Mouse (Mus musculus) adrenal gland, adult 18-20 months (tissue): Measurements from ENCODE around the gene Rsph10b. TPM values are rescaled to one million over a fixed set of nuclear protein-coding genes. Genes with fewer than 3 reads are reported as not detected.
A peak's percentile ranks its signal among the peaks of the same experiment; 100 is the strongest.

Source experiments
- DNase-seq, 2 experiments: peaks; one replicate each; pipeline ENCODE4 v3.0.0; 2021 to 2022; ENCODE audit warnings: low spot score in 2 of 2
- total RNA-seq, 2 experiments: library from RNA; stranded (reverse); gene quantifications; 1 replicate in 1 of 2; 2 replicates in 1 of 2; pipeline ENCODE4 v1.2.3; 2021

Gene Rsph10b
- total RNA-seq, 2 experiments from 2014 or later = 0.74 to 6.5 TPM

DNA sequence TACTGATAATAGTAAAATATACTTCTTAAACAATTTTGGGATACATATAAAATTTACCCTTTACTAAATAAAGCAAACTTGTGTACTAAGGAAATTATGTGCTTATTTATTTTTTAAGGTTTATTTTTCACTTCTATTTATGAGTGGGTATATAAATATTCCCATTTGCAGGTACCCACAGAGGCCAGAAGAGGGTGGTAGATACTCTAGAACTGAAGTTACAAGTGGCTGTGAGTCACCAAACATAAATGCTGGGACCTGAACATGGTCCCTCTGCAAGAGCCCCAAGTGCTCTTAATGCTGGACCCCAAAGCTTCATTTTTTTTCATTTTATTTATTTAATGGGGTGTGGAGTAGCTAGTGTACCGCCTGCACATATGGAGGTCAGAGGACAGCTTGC lies 1.0 kb downstream of the Rsph10b start:
- no peak for DNase-seq

DNA sequence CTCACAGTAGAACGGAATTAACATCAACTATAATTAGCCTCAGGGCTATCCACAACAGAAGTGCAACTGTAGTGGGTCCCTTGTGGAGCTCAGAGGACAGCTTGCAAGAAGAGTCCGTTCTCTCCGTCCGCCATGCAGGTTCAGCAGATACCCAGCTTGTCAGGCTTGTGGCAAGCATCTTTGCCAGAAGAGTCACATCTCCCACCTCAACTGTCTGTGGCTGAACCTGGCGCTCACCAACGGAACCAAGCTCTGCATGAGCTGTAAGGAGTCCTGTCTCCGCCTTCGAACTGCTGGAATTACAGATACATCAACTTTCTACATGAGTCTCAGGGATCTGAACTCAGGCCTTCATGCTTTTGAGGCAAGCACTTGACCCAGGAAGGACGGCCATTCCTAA lies 3.3 kb downstream of the Rsph10b start:
- DNase-seq = no peak

DNA sequence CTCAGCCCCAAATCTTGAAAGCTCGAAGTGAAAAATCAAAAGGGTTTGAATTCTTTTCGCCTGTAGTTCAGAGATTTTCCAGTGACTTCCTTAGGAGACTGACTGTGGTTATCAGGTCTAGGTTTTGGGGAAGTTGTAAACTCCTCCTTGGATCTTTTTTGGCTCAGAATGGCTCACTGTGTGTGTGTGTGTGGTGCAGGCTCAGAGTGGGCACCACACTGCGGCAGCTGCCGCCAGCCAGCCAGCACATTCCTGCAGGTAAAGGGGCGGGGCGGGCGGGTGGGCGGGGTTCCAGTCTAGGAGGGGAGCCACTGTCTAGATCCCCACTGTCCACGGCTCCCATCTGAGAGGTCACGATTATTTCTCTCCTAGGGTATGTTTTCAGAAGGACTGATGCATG lies 8.8 kb downstream of the Rsph10b start:
- no peak for DNase-seq

DNA sequence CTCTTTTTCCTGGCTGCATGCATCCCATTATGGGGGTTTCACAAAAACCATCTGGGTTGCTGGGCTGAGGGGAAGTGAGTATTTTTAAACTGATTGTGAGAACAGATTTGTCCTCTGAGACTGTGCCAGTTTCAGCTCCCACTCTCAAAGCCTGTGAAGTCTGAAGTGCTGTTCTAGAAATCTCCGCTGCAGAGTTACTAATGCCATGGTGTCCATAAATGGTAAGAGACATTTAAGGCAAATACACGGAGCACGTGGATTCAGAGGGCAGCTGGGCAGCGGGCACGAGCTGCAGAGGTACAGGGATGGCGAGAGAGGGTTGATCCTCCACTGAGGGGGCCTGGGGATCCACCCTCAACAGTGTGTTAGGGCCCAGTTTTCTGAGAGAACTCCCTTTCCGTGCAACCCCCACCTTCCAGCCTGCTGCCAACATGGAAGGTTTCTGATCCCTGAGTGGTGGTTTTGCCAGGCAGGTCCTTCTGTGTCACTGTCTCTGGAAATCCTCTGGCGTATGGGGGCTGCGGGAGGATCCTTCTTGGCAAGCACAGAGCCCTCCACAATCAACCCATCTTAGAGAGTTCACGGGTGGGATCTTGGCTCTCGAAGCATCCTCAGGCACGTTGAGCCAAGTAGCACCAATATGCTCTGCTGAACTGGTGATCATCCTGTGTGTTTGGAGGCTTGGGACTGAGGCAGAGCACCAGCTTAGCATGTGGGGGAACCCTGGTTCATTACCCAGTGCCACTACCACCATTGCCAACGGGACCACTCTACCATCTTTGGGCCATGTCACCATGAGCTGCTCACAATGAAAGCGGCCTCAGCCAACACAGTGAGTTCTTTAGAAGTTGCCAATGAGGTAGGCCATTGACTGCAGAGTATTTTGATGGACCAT lies 10.6 kb downstream of the Rsph10b start:
- DNase-seq = no peak

DNA sequence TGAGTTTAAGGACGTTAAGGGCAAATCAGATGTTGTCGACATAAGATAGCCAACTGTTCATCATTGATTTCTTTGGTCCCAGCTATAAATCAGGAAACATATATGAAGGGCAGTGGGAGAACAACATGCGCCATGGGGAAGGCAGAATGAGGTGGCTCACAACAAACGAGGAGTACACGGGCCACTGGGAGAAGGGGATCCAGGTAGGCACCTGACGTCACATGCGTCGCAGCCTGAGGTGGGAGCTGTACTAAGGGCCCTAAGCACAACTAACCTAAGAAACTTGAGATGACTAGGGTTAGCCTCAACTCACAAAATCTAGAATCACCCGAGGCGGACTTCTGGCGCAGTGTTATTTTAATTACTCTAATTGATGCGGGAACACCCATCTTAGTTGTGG lies 15.5 kb downstream of the Rsph10b start:
- DNase-seq = no peak

DNA sequence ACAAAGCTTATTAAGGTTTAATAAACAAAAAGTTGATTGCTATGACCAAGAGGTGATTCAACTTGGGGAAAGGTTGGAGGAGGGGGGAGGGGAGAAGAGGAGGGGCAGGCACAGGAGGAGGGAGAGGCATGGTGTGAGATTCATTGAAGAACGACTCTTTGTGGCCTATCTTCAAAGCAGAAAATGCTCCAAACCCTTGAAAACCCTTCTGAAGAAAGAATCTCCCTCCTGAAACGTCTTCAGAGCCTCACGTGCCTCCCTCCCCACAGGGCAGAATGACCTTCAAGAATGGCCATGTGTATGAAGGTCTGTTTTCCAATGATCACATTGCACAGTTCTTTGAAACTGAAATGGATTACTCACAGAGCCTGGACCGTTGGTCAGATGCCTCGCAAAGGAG lies 17.2 kb downstream of the Rsph10b start:
- DNase-seq = peak in 1 of 2 experiments; percentile 19

DNA sequence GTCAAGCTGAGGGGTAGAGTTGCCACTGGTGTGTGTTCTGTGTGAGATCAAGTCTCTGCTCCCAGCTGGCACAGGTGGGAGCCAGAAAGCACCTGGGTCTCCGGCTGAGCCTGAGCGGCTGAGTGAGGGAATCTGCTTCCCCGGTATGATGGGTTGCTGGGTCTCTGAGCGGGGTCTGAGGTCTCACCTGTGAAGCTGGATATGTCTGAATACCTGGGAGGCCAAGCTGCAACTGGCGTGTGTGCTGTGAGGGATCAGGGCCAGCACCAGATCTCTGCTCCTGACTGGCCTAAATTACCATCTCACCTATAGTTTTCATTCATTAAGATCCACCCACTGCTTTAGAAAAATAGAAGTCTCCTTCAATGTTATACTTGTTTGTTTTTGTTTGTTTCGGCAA lies 24.3 kb downstream of the Rsph10b start:
- DNase-seq = no peak

DNA sequence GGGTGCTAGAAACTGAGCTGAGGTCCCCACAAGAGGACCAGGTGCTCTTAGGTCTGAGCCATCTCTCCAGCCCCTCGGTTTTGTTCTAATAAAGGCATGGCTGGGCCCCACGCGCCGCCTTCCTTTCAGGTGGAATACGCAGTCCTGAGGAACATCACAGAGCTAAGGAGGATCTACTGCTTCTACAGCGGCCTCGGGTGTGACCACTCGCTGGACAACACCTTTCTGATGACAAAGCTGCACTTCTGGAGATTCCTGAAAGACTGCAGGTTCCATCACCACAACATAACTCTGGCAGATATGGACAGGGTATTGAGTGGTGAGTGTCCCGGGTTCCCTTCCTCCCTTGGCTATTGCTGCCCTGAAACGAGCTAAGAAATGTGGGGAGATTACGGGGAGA lies 26.7 kb downstream of the Rsph10b start:
- DNase-seq = no peak

DNA sequence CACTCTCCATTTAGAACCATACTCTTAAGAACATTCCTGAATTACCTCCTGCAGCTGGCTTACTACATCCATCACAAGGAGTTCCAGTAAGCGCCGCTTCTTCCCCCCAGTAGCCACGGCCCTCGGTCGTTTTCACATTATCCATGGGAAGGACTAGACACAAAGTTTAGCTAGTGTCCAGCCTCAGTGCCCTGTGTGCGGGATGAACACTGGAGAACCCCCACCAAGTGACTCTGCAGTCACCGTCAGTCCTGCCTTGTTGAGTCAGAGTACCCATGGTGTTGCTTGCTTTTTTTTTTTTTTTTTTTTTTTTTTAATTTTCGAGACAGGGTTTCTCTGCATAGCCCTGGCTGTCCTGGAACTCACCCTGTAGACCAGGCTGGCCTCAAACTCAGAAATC lies 28.3 kb downstream of the Rsph10b start:
- DNase-seq = no peak

DNA sequence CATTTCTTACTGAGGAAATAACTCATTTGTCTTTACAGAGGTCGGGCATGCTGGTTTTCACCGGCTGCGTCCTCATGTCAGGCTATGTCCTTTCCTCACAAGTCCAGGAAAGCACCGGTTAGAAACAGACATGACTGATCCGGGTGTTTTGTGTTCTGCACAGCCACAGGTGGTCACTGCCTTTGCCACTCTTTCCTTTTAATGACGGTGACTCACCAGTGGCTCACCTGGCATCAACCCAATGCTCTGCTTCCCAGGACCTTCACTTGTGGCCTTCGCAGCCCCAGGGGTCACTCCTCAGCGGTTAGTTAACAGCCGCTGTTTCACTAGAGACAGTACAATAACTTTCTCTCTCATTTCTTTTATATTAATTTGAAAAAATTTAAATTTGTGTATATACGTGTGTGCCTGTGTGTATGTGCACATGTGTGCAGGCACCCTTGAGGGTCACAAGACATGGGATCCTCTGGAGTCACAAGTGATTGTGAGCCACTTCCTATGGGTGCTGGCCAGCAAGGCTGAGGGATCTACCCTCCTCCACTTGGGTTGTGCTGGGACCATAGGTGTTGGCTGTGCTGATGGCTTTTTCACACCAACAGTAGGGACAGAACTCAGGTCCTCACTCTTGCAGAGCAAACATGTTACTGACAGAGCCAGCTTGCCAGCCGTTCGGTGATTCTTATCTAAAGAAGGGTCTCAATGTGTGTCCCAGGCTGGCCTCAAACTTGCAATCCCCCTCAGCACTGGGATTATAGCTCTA lies 32.9 kb downstream of the Rsph10b start:
- DNase-seq = peak; percentile 47 to 67

DNA sequence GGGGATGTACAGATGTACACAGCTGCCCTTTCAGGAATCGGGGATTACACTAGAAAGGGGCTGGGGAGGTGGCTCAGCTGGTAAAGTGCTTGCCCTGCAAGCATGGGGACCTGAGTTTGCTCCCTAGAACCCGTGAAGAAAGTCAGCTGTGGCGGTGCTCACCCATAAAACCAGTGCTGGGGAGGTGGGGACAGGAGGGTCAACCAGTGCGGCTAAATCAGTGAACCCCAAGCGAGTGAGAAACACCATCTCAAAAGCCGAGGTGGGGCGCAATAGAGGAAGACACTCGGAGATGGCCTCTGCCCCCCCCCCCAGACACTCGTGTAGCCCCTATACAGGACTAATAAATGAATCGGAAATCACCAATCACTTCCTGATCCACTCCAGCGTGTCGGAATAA lies 33.8 kb downstream of the Rsph10b start:
- DNase-seq = no peak

DNA sequence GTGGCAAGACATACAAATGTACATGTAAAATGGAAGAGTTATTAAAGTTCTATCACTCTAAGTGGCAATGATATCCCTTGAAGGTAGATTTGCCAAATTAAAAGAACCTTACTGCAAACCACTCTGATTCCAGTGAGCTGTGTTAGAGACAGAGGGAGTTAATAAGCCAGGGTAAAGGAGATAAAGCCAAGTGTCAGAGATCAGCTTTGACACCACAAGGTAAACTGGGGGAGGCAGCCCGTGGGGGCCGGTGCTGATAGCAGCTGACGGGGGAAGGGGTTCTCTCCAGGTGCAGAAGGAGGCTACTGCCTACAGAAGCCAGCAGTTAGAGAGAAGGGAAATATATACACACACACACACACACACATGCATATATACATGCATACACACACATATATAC lies 39.8 kb downstream of the Rsph10b start:
- DNase-seq = no peak

DNA sequence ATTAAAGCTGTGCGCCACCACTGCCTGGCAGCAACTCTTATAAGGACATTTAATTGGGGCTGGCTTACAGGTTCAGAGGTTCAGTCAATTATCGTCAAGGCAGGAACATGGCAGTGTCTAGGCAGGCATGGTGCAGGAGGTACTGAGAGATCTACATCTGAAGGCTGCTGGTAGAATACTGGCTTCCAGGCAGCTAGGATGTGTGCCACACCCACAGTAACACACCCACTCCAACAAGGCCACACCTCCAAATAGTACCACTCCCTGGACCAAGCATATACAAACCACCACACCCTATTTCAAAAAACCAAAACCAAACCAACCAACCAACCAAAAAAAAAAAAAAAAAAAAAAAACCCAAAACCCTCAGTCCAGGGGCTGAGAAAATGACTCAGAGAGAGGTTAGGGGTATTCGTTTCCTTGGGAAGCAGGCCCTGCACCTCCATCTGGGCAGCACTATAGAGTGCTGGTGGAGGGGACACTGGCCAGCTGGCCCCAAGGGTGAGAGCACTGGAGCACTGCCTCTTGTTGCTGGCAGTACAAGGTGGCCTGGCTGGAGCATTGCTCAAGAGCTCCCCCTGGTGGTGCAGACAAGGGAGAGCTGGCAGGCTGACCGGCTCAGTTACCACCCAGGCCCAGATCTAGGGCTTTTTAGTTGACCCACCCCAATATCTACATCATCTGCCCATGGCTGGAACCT lies 42.2 kb downstream of the Rsph10b start:
- DNase-seq = peak; percentile 62 to 73

DNA sequence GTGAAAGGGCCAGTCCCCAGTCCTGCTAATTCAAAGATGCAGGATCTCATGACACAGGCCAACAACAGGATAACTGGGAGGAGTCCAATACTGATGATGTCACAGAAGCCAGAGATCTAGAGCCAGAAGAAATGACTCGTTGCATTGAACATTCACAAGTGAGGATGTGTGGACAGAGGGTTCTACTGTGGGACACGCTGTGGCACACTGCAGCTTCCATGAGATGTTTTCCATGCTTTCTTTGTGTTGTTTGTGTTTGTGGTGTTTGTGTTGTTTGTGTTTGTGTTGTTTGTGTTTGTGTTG lies 42.7 kb downstream of the Rsph10b start:
- DNase-seq = no peak

DNA sequence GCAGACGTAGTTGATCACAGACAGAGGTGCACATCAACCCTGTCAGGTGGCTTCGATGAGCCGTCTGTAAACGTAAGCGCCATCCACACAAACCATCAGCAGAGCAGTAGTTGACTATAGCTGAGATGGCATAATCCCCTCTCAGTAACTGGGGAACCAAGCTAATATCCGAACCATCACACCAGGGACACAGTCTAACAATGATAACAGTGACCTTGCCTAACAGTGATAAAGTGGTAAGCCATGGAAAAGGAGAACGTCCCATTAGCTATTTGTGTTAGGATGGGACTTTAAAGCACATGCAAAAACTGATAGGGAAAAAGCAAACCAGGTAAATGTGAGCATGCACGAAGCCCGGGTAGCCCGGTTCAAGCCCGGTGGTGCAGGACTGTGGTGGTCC lies 43.4 kb downstream of the Rsph10b start:
- no peak for DNase-seq

DNA sequence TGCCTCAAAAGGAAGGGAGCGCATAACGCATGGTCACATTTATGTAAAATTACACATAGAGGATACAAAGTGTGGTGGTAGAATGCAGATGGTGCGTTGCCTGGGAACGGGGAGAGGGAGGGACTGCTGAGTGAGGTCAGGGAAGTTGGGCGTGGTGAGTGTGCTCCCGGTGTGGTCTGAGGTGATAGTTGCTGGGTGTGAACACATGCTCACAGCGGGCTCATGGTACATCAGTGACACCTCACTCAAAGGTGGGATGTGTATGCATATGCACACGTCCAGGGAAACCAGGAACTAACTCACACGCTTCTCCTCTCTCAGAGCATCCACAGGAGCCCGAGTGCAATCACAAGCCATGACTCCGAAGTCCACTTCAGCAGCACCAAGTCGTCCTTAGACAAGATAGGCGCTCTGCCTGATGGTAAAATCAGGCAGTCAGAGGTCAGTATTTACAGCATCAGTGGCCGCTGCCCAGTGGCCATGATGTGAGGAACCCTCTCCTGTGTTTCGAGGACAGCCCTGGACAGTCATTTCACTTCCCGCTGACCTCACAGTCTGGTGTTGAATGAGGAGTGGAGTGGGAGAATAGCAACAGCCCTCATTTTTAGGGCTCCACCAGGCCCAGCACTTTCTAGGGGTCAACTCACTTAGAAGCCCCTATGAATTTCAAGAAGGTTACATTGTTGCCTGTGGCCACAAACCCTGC lies 44.0 kb downstream of the Rsph10b start:
- peak in 1 of 2 experiments; percentile 10 for DNase-seq

DNA sequence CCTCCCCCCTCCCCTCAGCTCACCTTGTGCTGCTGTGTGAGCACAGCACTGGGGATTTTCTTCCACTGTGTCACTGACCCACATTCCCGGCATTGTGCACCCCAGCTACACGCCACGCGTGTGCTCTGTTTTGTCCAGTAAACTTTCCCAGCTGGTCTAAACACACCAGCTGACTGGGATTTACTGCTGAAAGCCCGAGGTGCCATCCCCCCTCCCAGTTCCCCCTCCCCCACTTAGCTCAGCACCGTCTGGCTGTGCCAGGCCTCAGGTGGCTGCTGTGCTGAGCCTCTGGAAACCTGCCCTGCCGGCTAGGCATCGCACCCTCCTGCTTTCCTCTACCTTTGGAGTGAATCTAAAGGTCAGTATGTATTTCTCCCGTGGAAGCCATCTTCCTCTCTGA lies 48.0 kb downstream of the Rsph10b start:
- no peak for DNase-seq

DNA sequence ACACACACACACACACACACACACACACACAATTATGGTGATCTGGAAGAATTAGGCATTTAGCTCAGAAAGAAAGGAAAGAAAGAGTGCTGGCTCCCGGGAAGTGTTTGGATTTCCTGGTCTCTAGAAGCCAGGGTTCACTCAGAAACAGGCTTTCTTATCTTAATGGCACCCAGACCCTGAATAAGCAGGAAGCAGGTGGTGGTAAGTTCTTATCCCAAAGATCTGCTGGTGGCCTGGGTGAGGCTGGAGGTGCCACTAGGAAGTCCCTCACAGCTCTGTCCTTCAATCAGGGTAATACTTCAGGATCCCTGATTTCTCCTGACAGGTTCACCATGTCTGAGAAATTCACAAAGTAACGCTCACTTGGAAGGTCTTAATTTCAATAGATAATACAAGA lies 49.5 kb downstream of the Rsph10b start:
- DNase-seq = no peak

DNA sequence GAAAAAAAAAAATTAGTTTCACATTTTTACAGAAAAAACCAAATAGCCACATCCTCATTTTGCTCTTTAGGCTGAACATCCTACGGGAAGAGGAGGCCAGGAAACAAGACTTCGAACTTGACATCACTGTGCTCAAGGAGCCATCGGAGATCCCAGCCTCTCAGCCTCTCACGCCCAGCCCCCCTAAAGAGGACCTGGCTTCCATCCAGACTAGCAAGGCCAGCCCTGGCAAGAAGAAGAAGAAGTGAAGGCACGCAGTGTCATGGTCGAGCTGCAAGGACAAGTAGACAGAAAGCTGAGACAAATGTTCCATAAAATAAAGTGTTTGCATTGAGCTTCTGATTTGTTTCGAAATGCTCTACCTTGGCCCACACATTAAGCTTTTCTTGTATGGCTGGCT lies 52.5 kb downstream of the Rsph10b start:
- peak in 1 of 2 experiments; percentile 61 for DNase-seq

DNA sequence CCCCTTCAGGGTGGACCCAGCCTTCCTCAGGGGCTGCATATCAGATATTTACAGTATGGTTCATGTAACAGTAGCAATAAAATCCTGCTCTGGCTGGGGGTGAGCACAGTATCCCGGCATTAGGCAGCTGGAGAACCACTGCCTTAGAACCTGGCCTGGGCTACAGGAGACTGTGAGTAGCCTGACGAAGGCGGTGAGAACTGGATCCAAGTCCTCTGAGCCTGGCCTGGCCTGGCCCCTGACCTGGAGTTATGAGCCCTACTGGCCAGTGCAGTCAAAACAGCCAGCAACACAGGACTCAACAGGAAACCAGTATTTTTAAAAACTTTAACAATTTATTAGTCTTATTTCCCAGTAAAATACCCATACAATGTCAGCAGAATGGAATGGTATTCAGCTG lies 54.8 kb downstream of the Rsph10b start:
- DNase-seq = no peak

DNA sequence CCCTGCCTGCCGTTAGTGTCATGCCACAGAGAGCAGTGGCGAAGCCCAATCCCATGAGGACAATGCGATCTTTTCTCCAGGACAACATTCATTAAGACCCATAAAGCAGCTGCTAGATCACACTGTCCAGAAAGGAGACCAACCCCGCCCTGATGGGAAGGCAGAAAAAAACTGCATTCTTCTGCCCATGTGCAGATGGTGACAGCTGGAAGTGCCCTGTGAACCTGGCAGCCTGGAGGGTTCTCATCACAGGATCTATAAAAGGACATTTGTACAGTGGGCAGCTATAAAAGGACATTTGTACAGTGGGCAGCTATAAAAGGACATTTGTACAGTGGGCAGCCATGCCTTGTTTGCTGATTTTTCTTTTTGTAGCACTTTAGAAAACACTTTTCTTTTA lies 56.2 kb downstream of the Rsph10b start:
- DNase-seq = no peak
